Mouse (Mus musculus) hematopoietic stem cell, adult 5-6 weeks (primary cell): ENCODE measurements around the gene Tnf. TPM values are rescaled to one million over a fixed set of nuclear protein-coding genes. Genes with fewer than 3 reads are reported as not detected.

Experiments
- ATAC-seq, 2 experiments: fragments of 125-278 bp in 1 of 2; replicated peaks in 1 of 2; 2 replicates each; pipeline ENCODE4 v1.8.0; 2016 to 2017; ENCODE audit warnings: inconsistent platforms in 2 of 2, mild to moderate bottlenecking in 2 of 2, moderate number of reproducible peaks in 2 of 2, low read depth in 1 of 2, moderate TSS enrichment in 1 of 2; ENCODE audit not compliant: low FRiP score in 2 of 2, poor library complexity in 2 of 2, severe bottlenecking in 2 of 2, insufficient read depth in 1 of 2, low TSS enrichment in 1 of 2
- total RNA-seq: library from RNA; stranded (forward); fragments of 172-1452, 232-1000 nt; gene quantifications from 2 replicates; pipeline ENCODE4 v1.2.3, GENCODE M21; 2017

Gene Tnf
- total RNA-seq, 1 experiment from 2014 or later = 44.4 TPM

DNA sequence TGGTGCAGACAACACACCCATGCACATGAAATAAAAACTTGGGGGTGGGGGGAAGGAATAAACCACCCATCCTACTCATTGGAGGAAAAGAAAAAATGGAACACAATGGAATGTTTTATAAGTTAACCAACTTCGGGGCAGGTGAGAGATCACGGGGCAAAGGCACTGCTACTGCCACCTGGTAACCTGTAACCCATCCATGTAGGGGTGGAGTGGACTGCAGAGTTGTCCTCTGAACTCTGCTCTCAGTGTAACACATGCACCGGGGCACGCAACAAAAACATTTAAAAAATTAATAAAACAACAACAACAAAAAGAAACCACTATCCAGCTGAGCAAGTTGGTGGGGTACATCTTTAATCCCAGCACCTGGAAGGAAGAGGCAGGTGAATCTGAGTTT is 49.7 kb downstream of the Tnf start:
- ATAC-seq = no peak

Other genes starting within 250 kb of the Tnf start
- gene Hspa1b, start 242.8 kb downstream of the Tnf start, total RNA-seq = 18.4 and 24.7 TPM in 2 replicates
- 1.1 TPM in 1 of 2 replicates, not detected in the other for gene Gm20481, start 232.1 kb downstream of the Tnf start, total RNA-seq
- 16.3 and 22.9 TPM in 2 replicates for gene Hspa1a, start 229.9 kb downstream of the Tnf start, total RNA-seq
- gene Hspa1l, start 229.3 kb downstream of the Tnf start, total RNA-seq = 0.05 TPM in 1 of 2 replicates, not detected in the other
- gene Lsm2, start 220.1 kb downstream of the Tnf start, total RNA-seq = 28.5 and 39.0 TPM in 2 replicates
- 228 and 415 TPM in 2 replicates for gene Vars, start 201.0 kb downstream of the Tnf start, total RNA-seq
- gene Vwa7, start 185.4 kb downstream of the Tnf start, total RNA-seq = 0.38 and 0.45 TPM in 2 replicates
- gene Sapcd1, start 174.0 kb downstream of the Tnf start, total RNA-seq = 1.7 TPM in 1 of 2 replicates, not detected in the other
- gene Msh5, start 155.3 kb downstream of the Tnf start, total RNA-seq = 3.7 and 7.9 TPM in 2 replicates
- 294 and 299 TPM in 2 replicates for gene Clic1, start 152.0 kb downstream of the Tnf start, total RNA-seq
- 27.4 and 32.3 TPM in 2 replicates for gene Ddah2, start 143.0 kb downstream of the Tnf start, total RNA-seq
- not detected in 2 replicates for gene Ly6g6c, start 136.6 kb downstream of the Tnf start, total RNA-seq
- gene Mpig6b, start 135.8 kb downstream of the Tnf start, total RNA-seq = not detected in 2 replicates
- gene Ly6g6e, start 125.1 kb downstream of the Tnf start, total RNA-seq = not detected in 2 replicates
- gene Ly6g6d, start 123.9 kb downstream of the Tnf start, total RNA-seq = not detected in 2 replicates
- not detected in 2 replicates for gene Ly6g6f, start 116.4 kb downstream of the Tnf start, total RNA-seq
- 25.9 and 30.0 TPM in 2 replicates for gene Abhd16a, start 112.7 kb downstream of the Tnf start, total RNA-seq
- not detected in 2 replicates for gene Ly6g5c, start 93.7 kb downstream of the Tnf start, total RNA-seq
- gene Ly6g5b, start 86.6 kb downstream of the Tnf start, total RNA-seq = 1.6 TPM in 1 of 2 replicates, not detected in the other
- gene Gpank1, start 80.6 kb downstream of the Tnf start, total RNA-seq = 31.2 and 35.1 TPM in 2 replicates
- 250 and 330 TPM in 2 replicates for gene Csnk2b, start 80.0 kb downstream of the Tnf start, total RNA-seq
- 6.1 and 6.3 TPM in 2 replicates for gene D17H6S53E, start 75.6 kb downstream of the Tnf start, total RNA-seq
- gene Apom, start 70.0 kb downstream of the Tnf start, total RNA-seq = 0.38 TPM in 1 of 2 replicates, not detected in the other
- gene Bag6, start 66.8 kb downstream of the Tnf start, total RNA-seq = 109 and 121 TPM in 2 replicates
- 61.3 and 65.9 TPM in 2 replicates for gene Prrc2a, start 37.1 kb downstream of the Tnf start, total RNA-seq
- gene Aif1, start 25.9 kb downstream of the Tnf start, total RNA-seq = 1.8 TPM in 1 of 2 replicates, not detected in the other
- gene Lst1, start 13.6 kb downstream of the Tnf start, total RNA-seq = 85.1 and 145 TPM in 2 replicates
- gene Ltb, start 7.6 kb downstream of the Tnf start, total RNA-seq = 31.4 and 64.0 TPM in 2 replicates
- not detected in 2 replicates for gene Lta, start 3.3 kb upstream of the Tnf start, total RNA-seq
- 3.1 TPM in 1 of 2 replicates, not detected in the other for gene Gm16181, start 18.8 kb upstream of the Tnf start, total RNA-seq
- 3.8 and 5.2 TPM in 2 replicates for gene Atp6v1g2, start 31.7 kb upstream of the Tnf start, total RNA-seq
- gene Nfkbil1, start 33.8 kb upstream of the Tnf start, total RNA-seq = 4.3 and 15.9 TPM in 2 replicates
- gene Ddx39b, start 39.7 kb upstream of the Tnf start, total RNA-seq = 207 and 226 TPM in 2 replicates
- 627 and 791 TPM in 2 replicates for gene H2-D1, start 60.7 kb upstream of the Tnf start, total RNA-seq
- 0.25 TPM in 1 of 2 replicates, not detected in the other for gene H2-Q1, start 118.4 kb upstream of the Tnf start, total RNA-seq
- not detected in 2 replicates for gene H2-Q2, start 140.2 kb upstream of the Tnf start, total RNA-seq
- 110 and 133 TPM in 2 replicates for gene H2-Q4, start 177.6 kb upstream of the Tnf start, total RNA-seq
- 200 and 221 TPM in 2 replicates for gene H2-Q6, start 222.8 kb upstream of the Tnf start, total RNA-seq
- 156 and 169 TPM in 2 replicates for gene H2-Q7, start 237.1 kb upstream of the Tnf start, total RNA-seq